Mouse (Mus musculus) duodenum, adult 2 months (tissue): ENCODE results near the gene Npepl1. TPM values are rescaled to one million over a fixed set of nuclear protein-coding genes. Genes with fewer than 3 reads are reported as not detected.

Experiments used
- polyA plus RNA-seq: library from polyadenylated mRNA; depleted of rRNA; stranded (reverse); fragments of >200 nt; gene quantifications from 2 replicates; pipeline ENCODE4 v1.2.3, GENCODE M21; 2012; ENCODE audit warnings: low replicate concordance; rRNA removed

Npepl1 gene
- polyA plus RNA-seq = 114 and 129 TPM in 2 replicates

DNA sequence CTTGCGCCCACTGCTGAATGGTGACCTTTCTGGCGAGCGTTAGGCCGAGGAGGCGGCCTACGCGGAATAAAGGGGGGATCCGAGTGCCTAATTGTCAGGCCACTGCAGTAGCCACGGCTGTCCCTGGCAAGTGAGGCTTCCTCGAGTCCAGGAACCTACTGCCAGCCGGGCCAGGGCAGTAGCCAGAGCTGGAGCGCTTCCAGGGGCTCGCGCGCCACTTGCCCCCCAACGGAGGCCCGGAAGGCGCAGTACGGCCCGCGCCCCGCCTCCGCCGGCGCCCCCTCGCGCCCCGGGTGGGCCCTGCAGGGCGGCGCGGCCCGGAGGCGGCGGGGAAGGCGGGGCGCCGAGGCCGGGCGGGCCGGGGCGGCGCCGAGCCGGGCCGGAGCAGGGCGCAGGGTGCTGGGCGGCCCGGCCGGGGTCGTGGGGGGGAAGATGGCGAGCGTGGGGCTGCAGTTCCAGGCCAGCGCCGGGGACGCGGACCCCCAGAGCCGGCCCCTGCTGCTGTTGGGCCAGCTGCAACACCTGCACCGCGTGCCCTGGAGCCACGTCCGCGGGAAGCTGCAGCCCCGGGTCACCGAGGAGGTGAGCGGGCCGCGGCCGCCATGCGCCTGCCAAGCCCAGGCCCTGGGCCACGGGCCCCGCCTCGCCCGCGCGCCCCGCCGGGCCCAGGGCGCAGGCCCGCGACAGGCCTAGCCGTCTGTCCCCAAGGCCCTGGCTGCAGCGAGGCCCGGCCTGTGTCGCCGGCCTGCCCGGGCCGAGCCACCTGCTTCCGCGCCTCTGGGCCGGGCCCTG is at the start of gene Npepl1:
Gene Npepl1, plus strand, starts transcription at position 359 of the 792 bp plus-strand sequence.

DNA sequence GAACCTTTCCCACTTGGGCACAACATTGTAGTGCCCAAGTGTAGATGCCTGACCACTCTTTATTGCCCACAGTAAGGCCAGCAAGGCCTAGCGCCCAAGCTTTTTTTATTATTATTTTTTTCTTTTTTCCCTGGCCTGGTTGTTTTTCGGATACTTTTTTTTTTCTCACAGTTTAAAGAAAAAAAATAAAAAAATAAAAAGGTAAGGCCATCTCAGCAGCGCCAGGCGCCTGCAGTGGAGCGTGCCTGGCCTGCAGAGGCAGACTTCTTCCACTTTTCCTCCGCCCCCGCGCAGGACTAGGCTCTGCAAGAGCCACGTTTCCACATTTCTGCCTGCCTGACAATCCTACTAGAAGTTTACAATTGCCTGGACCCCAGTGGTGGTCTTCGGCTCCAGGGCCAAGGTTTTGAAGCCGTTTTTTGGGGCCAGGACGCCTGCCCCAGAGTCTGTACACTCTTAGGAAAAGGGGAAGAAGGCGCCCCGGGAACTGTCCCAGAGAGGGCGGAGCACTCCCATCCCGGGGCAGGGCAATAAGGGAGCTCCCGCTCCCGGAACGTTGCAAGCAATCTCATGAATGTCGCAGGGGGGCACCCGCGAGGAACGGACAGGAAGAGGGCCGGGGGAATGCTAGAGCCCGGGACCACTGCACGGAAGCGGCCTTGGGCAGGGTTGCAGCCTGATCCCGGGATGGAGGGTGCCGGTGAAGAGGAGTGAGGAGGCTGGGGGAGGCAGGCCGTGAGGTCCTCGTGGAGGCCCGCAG is 34.3 kb upstream of the Npepl1 start, which contains the start of gene Stx16:
Gene Stx16, plus strand, starts transcription at position 636 of the 760 bp plus-strand sequence.

Other genes with a start within 250 kb of the Npepl1 start
- 16.2 and 18.8 TPM in 2 replicates for gene Stx16, start 34.0 kb upstream of the Npepl1 start, polyA plus RNA-seq
- gene Gnas, start 174.0 kb downstream of the Npepl1 start, polyA plus RNA-seq = 367 and 387 TPM in 2 replicates
- not detected in 2 replicates for gene Gm20721, start 236.4 kb downstream of the Npepl1 start, polyA plus RNA-seq